ENCODE assay signal across 27 mouse cellular contexts in genomic region chr5:125306824-125307223, GRCm38 (mm10). TPM values are rescaled to one million over a fixed set of nuclear protein-coding genes. Genes with fewer than 3 reads are reported as not detected.
DNase-seq lines count a peak whose midpoint lies in the region; ATAC-seq and TF ChIP-seq lines count a peak whose summit lies in the region.
"Had no signal": no experiment of that assay in that cellular context is flagged by ENCODE, and none has a peak within 500 bp of the region (broad histone marks: within the 10 kb centered on the region; RNA-seq: fewer than 3 reads in every experiment).

No protein-coding gene starts in this region.

- no peak overlapping the region for H3K9ac ChIP-seq in liver, postnatal 0 days (replicated peaks)
- H3K9ac ChIP-seq in liver, embryonic 11.5 days (ENCODE audit: low read depth, low read length): no peak overlapping the region
- H3K9ac ChIP-seq: forebrain, embryonic 13.5 days; heart, embryonic 15.5 days; hindbrain, embryonic 12.5 days; limb, embryonic 15.5 days; midbrain, embryonic 15.5 days; neural tube, embryonic 13.5 days had no signal

- H3K4me2 ChIP-seq in liver, postnatal 0 days (ENCODE audit: low read depth, low read length): no peak overlapping the region
- H3K4me2 ChIP-seq in liver, embryonic 11.5 days: no peak overlapping the region
- H3K4me2 ChIP-seq: forebrain, embryonic 13.5 days; heart, embryonic 15.5 days; hindbrain, embryonic 12.5 days; limb, embryonic 15.5 days; midbrain, embryonic 15.5 days; neural tube, embryonic 13.5 days had no signal

- TF ChIP-seq POLR2A in lung, adult 2 months (IDR thresholded peaks at IDR 0.05; ENCODE audit: borderline replicate concordance, extremely low read depth, low read depth, low read length): 0 out of 2 replicates have a peak, but pooled peaks have one; percentile 9

- intact Hi-C loops in gastrocnemius, adult 2 months (cut with DNase I): no loop called here

- TF ChIP-seq CTCF in gastrocnemius, adult 2 months (IDR thresholded peaks at IDR 0.05): no peak
- no peak for TF ChIP-seq CTCF in liver, postnatal 0 days (IDR thresholded peaks at IDR 0.05; ENCODE audit: low read depth)
- no peak for TF ChIP-seq CTCF in lung, adult 2 months (IDR thresholded peaks at IDR 0.05; ENCODE audit: insufficient read depth, low read length)

- H3K9me3 ChIP-seq in liver, postnatal 0 days (ENCODE audit: low read length): no peaks in the 10 kb centered on the region
- no peaks in the 10 kb centered on the region for H3K9me3 ChIP-seq in liver, embryonic 11.5 days (ENCODE audit: control insufficient read depth, low read length)
- H3K9me3 ChIP-seq: forebrain, embryonic 13.5 days; heart, embryonic 10.5 days; heart, embryonic 15.5 days; hindbrain, embryonic 12.5 days; limb, embryonic 10.5 days; limb, embryonic 15.5 days; midbrain, embryonic 15.5 days; neural tube, embryonic 13.5 days had no signal

- H3K4me1 ChIP-seq in liver, postnatal 0 days (ENCODE audit: insufficient read depth): peaks cover 51% of the 10 kb centered on the region
- peaks cover 30% of the 10 kb centered on the region for H3K4me1 ChIP-seq in liver, embryonic 11.5 days (replicated peaks; ENCODE audit: control insufficient read depth, insufficient read depth, low read length)
- H3K4me1 ChIP-seq in lung, adult 2 months (ENCODE audit: control insufficient read depth, insufficient read depth, low read length): peaks cover 6% of the 10 kb centered on the region

- H3K27ac ChIP-seq in gastrocnemius, adult 2 months: peak overlapping the region; percentile 44
- 0 out of 2 replicates have a peak overlapping the region, but pooled peaks have one; percentile 44 for H3K27ac ChIP-seq in liver, postnatal 0 days (ENCODE audit: low read depth)
- H3K27ac ChIP-seq in liver, embryonic 11.5 days (ENCODE audit: low read depth, low read length): no peak overlapping the region
- H3K27ac ChIP-seq: forebrain, embryonic 13.5 days; heart, embryonic 10.5 days; heart, embryonic 15.5 days; hindbrain, embryonic 12.5 days; limb, embryonic 10.5 days; limb, embryonic 15.5 days; macrophage; midbrain, embryonic 15.5 days; neural tube, embryonic 13.5 days had no signal

- TF ChIP-seq EP300 in liver, postnatal 0 days (IDR thresholded peaks at IDR 0.05; ENCODE audit: low read depth): no peak

- H3K4me3 ChIP-seq in gastrocnemius, adult 2 months: peak overlapping the region; percentile 32
- no peak overlapping the region for H3K4me3 ChIP-seq in liver, postnatal 0 days (ENCODE audit: low read depth, low read length)
- H3K4me3 ChIP-seq in liver, embryonic 11.5 days (ENCODE audit: low read depth, low read length): no peak overlapping the region
- H3K4me3 ChIP-seq in lung, adult 2 months (replicated peaks; ENCODE audit: extremely low read depth, low read depth, low read length): no peak overlapping the region
- H3K4me3 ChIP-seq: forebrain, embryonic 13.5 days; heart, embryonic 10.5 days; heart, embryonic 15.5 days; hindbrain, embryonic 12.5 days; limb, embryonic 10.5 days; limb, embryonic 15.5 days; midbrain, embryonic 15.5 days; myocyte; neural tube, embryonic 13.5 days had no signal

- H3K36me3 ChIP-seq in liver, postnatal 0 days (replicated peaks; ENCODE audit: insufficient read depth, low read length): peaks cover 21% of the 10 kb centered on the region
- H3K36me3 ChIP-seq in liver, embryonic 11.5 days (ENCODE audit: control insufficient read depth, insufficient read depth, low read length): peaks cover 6% of the 10 kb centered on the region; the same call in 1 of the 2 replicates
- H3K36me3 ChIP-seq: heart, embryonic 15.5 days; hindbrain, embryonic 12.5 days; midbrain, embryonic 15.5 days had no signal

- no peak for DNase-seq in gastrocnemius, adult 2 months
- DNase-seq in gastrocnemius, adult 18-20 months (ENCODE audit: low spot score): no peak
- no peak for DNase-seq in liver, postnatal 0 days
- no peak for DNase-seq in liver, embryonic 11.5 days (ENCODE audit: low spot score)
- peak; percentile 16 for DNase-seq in NIH3T3 (ENCODE audit: low read depth)
- no peak for DNase-seq in lung, adult 2 months
- DNase-seq in frontal cortex, postnatal 25 days (ENCODE audit: low spot score in 2 of 2): no peak
- DNase-seq: adrenal gland, adult 2 months; cerebellum, adult 11-12 months; cerebellum, adult 9-11 months; heart, adult 11 months; kidney, adult 8-10 months; kidney, postnatal 10 days; layer of hippocampus, adult 9-11 months; thymus, postnatal 4 days had no signal

- WGBS in liver, postnatal 0 days (ENCODE audit: insufficient replicate concordance): 78% methylated on average over 13 of the region's 13 CpGs
- WGBS in liver, embryonic 11.5 days: 94% methylated on average over 13 of the region's 13 CpGs
- 44% methylated on average over 13 of the region's 13 CpGs for WGBS in lung, adult 2 months

- ATAC-seq in liver, postnatal 0 days: no peak
- no peak for ATAC-seq in liver, embryonic 11.5 days (replicated peaks; ENCODE audit: low FRiP score)
- ATAC-seq in activated CD4-positive, CD25-positive, alpha-beta regulatory T cell, adult 4 months: no peak
- ATAC-seq: forebrain, embryonic 13.5 days; intestine, embryonic 16.5 days; midbrain, embryonic 15.5 days had no signal

- H3K27me3 ChIP-seq in liver, postnatal 0 days (ENCODE audit: insufficient read depth, low read length): no peaks in the 10 kb centered on the region
- H3K27me3 ChIP-seq in liver, embryonic 11.5 days (replicated peaks; ENCODE audit: control insufficient read depth, insufficient read depth, low read length): no peaks in the 10 kb centered on the region
- H3K27me3 ChIP-seq: forebrain, embryonic 13.5 days; heart, embryonic 15.5 days; hindbrain, embryonic 12.5 days; limb, embryonic 15.5 days; midbrain, embryonic 15.5 days; neural tube, embryonic 13.5 days had no signal

RNA-seq across cellular contexts. Expression of gene Scarb1, which starts 34.1 kb away (rescaled TPM):
- 10 to 100 TPM; 11.8 to 16.9 TPM for total RNA-seq in gastrocnemius, adult 2 months (2021)
- total RNA-seq in gastrocnemius, adult 18-20 months (2021): 10 to 100 TPM; 10.0 to 11.0 TPM
- polyA plus RNA-seq in liver, postnatal 0 days (2015; fragmentation: Nextera tagmentation; extraction: Ambion mirVana): 105 and 109 TPM in 2 replicates
- 104 and 108 TPM in 2 replicates for polyA plus RNA-seq in liver, embryonic 11.5 days (2014; fragmentation: Nextera tagmentation; extraction: Ambion mirVana)
- polyA plus RNA-seq in lung, adult 2 months (2012; rRNA removed): 173 and 196 TPM in 2 replicates
- polyA plus RNA-seq in activated CD4-positive, CD25-positive, alpha-beta regulatory T cell, adult 4 months (2017; shearing (Covaris generic)): 1 to 10 TPM; 8.8 to 9.4 TPM

Comparison
In these comparisons a context has a peak if more than half of its experiments do, and no peak if none do; other contexts are left out.
1. RNA of gene Scarb1, which starts 34.1 kb away (polyA plus RNA-seq): 173 to 196 TPM in lung, adult 2 months, 105 to 109 TPM in liver, postnatal 0 days and 104 to 108 TPM in liver, embryonic 11.5 days; 8.8 to 9.4 TPM in activated CD4-positive, CD25-positive, alpha-beta regulatory T cell, adult 4 months; every median in the first group is over 10 times any median in the second.